Mouse (Mus musculus): ENCODE results near the gene Nckap1l.

GRCm38 (mm10) chr15:103427017-103427416 is 26.6 kb upstream of the Nckap1l start:
- no peak for TF ChIP-seq GATA1 (IDR thresholded peaks at IDR 0.05; ENCODE audit: low read length)
- TF ChIP-seq TAL1 (IDR thresholded peaks at IDR 0.05; ENCODE audit: low read length): no peak

All from erythroblast, embryonic 14.5 days (primary cell).